Mouse (Mus musculus) kidney, postnatal 4 days (tissue): ENCODE results near the gene Gm37240.

Source experiments
- DNase-seq, 2 experiments: peaks; one replicate each; pipeline ENCODE4 v3.0.0; 2021; ENCODE audit warnings: mixed read lengths in 2 of 2

The Gm37240 gene

DNA sequence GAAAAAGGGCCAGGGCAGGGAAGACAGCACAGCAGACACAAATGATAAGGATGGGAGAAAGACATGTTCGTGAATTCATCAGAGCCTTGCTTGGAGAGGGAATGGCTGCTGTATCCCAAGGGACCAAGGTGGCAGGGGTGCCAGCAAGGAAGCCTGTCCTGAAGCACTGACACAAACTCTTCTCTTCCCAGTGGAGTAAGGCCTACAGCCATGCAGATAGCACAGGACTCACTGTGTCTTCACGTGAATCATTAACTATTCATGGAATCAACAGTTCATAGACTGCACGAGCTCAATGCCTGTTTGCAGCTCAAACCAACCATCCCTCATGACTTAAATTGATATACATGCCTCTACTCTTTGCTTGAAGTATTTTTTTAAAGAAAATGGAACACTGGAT lies 209.4 kb downstream of the Gm37240 start:
- DNase-seq = no peak

- DNase-seq = no peak
Observed at GRCm38 (mm10) chr3:85677133-85677532, 210.2 kb downstream of the Gm37240 start.

GRCm38 (mm10) chr3:85669844-85670243 lies 217.5 kb downstream of the Gm37240 start:
- no peak for DNase-seq

DNA sequence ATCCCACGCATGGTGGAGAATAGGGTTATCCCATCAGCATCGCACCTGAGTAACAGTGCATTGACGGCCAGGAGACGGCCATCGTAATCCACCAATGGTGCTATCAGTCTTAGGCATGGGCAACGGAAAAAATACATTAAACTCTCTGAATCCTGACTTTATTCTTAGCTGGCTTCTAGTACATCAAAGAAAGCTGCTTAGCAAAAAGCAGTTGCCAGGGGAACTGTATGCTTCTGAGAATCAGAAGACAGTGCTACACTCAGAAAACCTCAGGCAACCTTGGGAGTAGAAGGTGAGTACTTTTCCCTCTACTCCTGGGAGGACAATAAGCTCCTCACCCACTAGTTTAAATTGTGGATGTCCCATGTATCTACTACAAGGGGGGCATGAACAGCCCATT lies 219.6 kb downstream of the Gm37240 start:
- DNase-seq = no peak

GRCm38 (mm10) chr3:85666736-85667135 lies 220.6 kb downstream of the Gm37240 start:
- DNase-seq = no peak

- peak in 1 of 2 experiments; percentile 31 for DNase-seq
Observed at GRCm38 (mm10) chr3:85666166-85666565, 221.2 kb downstream of the Gm37240 start.

GRCm38 (mm10) chr3:85664591-85665171 lies 222.6 kb downstream of the Gm37240 start:
- peak; percentile 27 to 33 for DNase-seq

GRCm38 (mm10) chr3:85663826-85664225 lies 223.5 kb downstream of the Gm37240 start:
- peak; percentile 26 to 40 for DNase-seq

GRCm38 (mm10) chr3:85661926-85662813 lies 225.1 kb downstream of the Gm37240 start:
- DNase-seq = no peak

- no peak for DNase-seq
Observed at GRCm38 (mm10) chr3:85659681-85660080, 227.6 kb downstream of the Gm37240 start.

- no peak for DNase-seq
Observed at GRCm38 (mm10) chr3:85655538-85655937, 231.8 kb downstream of the Gm37240 start.

- DNase-seq = no peak
Observed at GRCm38 (mm10) chr3:85652727-85653665, 234.3 kb downstream of the Gm37240 start.

DNA sequence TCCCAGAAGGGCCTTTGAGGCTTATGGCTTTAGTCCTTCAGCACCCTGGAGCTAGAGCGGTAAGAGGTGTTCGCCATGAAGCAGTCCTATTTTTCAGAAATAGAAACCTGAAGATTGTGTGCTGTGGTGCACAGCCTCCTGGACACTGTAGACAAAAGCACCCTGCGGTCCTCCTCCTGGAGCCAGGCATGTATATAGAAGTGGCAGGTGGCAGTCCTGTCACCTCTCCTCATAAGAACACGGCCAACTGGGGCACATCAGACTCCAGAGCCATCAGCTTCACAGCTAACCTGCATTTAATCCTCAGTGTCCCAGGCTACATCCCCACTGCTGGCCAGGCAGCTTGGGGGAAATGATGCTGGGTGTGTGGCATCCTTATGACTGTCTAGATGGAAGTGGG lies 238.1 kb downstream of the Gm37240 start:
- DNase-seq = no peak

GRCm38 (mm10) chr3:85645517-85646004 lies 241.8 kb downstream of the Gm37240 start:
- DNase-seq = no peak

DNA sequence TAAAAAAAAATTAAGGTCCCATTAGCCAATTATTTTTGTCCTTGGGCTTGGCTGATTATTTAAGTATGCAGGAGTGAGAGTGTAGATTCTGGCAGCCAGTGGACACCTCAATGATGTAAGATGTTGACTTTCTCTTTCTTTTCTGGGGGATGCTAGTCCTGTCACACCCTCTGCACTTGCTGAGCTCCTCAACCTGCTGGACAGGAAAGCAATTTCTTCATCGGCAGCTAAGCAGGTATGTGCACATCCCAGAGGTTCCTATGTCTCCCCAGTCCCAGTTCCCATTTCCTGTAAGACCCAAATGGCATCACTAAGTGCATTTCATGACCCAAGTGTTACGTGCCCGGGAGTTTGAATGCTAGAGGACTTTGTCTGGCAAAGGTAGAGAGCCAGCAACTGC lies 242.5 kb downstream of the Gm37240 start:
- DNase-seq = no peak

DNA sequence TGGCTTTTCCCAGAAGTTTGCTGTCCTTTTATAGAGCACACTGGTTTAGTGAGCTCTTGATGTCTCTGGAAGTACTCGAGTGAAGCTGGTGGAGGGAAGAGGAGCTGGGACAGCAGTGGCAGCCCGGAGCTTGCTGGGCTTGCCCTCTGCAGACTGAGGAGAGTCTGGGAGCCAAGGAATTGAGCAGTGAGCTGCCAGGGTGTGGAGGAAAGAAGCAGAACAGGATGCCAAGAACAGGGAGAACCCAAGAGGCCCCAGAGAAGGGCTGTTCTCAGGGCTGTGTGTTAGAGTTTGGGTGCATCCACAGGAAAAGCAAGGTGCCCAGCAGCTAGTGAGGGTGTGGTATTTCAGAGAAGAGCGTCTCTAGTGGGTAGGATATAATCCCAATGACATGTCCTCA lies 245.6 kb downstream of the Gm37240 start:
- no peak for DNase-seq

DNA sequence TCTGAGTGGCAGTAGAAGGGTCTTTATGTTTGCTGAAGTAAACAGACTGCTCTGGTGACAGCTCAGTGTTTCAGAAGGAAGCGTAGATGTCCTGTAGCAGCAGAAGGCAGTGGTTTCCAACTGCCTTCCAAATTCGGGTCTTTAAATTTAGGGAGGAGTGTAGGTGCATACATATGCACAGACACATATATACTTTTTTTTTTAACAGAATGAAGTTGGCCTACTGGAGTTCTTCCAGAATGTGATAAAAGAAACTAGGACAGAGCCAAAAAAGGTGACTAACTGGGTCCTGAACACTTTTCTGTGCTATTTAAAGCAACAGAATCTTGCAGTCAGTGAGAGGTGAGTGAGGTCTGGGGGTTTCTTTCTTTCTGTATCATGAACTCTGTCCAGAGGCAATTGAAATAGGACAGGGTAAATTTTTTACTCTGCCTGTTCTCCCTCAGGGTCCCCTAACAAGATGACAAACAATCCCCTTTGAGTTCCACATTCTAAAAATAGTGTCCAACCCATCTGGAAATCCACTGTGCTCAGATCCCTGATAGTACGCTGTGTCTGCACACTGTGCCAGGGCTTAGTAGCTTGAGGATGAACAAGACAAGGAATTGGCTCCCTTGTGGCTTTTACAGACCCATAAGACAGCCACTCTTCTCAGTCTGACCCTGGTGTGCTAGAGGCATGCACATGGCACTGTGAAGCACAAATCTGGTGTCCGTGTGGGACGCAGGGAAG lies 250.4 kb downstream of the Gm37240 start:
- no peak for DNase-seq

GRCm38 (mm10) chr3:85635591-85635990 lies 251.7 kb downstream of the Gm37240 start:
- no peak for DNase-seq

DNA sequence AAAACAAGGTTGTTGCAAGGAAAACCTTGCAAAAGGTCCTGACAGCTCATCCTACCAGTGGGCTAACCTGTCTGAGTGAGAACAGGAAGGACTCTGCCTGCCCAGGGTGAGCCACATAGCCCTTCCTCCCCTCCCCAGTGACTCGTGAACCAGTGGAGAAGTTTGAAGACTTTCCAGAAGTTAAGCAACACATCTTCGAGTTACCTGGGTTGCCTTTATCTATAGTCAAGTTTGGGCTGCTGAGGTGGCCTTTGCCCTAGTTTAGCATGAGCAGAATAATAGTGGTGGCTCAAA lies 252.2 kb downstream of the Gm37240 start:
- DNase-seq = no peak

DNA sequence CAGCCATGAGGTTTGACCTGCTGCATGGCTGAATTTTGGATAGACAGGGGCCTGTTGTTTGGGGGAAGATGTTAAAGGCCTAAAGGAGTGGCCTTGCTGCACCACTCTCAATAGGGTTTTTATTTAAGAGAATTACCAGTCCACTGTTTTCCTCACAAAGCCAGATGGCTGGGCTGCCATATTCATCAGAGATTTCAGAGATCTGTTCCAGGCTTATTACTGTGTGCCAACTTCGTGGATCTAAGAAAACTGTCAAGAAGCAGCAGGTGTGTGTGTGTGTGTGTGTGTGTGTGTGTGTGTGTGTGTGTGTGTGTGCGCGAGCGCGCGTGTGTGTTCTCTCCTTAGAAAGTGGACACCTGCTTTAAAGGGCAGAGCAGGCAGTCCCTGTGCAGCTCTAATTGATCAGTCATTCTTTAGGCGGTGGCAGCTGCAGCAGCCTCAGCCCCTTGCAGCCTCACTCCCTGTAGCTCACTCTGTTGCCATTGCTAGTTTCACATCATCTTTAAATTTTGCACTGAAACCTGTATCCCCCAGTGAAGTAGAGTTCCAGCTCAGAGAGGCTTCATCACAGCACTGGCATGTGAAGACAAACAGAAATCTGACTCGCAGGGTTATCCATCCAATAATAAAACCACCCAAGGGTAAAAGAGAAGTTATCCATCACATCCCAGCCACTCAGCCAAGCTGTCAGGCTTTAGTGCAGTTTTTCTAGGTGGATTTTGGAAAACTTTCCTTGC lies 252.8 kb downstream of the Gm37240 start:
- DNase-seq = no peak

DNA sequence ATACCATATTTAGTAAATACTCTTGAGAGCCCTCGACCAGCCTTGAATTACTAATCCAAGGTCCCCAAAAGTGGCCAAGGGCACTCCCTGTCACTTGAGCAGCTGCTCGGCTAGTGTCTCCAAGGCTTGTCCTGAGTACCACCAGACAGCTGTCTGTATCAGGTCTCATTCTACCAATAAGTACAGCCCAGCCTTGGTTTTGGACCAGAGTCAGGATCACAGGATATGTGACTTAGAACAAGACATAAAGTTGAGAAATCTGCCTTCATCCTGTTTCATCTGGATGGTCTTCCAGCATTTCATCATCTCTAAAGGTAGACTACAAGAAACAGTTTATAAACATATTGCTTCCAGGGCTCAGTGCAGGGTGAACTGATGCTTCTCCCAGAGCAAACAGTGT lies 253.6 kb downstream of the Gm37240 start:
- DNase-seq = no peak
